Mouse (Mus musculus): Measurements from ENCODE around the gene Adgrd1. TPM values are rescaled to one million over a fixed set of nuclear protein-coding genes. Genes with fewer than 3 reads are reported as not detected.

The Adgrd1 gene
- polyA plus RNA-seq, 1 experiment = 0.48 TPM

GRCm38 (mm10) chr5:129196971-129197519 lies 100.5 kb downstream of the Adgrd1 start:
- Histone ChIP-seq H3K36me3 (ENCODE audit: control insufficient read depth, insufficient read depth) (no peaks in the 10 kb centered on the region), H3K27me3 (ENCODE audit: control insufficient read depth, insufficient read depth, insufficient read length) (no peaks in the 10 kb centered on the region), H3K4me3 (no peak overlapping the region), H3K79me2 (ENCODE audit: control insufficient read depth, insufficient read depth) (no peaks in the 10 kb centered on the region), H3ac (ENCODE audit: control insufficient read depth, insufficient read length) (no peak overlapping the region), H3K4me2 (ENCODE audit: low read depth) (no peak overlapping the region)
- TF ChIP-seq SRF (IDR thresholded peaks at IDR 0.05; ENCODE audit: control insufficient read depth, insufficient read length, low read depth) (no peak), MYOG (IDR thresholded peaks at IDR 0.05; ENCODE audit: control insufficient read depth in 1 of 3, insufficient read depth in 1 of 3, insufficient read length in 2 of 3, low read depth in 2 of 3) (no peak), TCF12 (IDR thresholded peaks at IDR 0.05; ENCODE audit: insufficient read depth, poor library complexity, severe bottlenecking) (no peak), MAX (IDR thresholded peaks at IDR 0.05; ENCODE audit: low read depth) (no peak), TCF3 (IDR thresholded peaks at IDR 0.05; ENCODE audit: insufficient read length, low read depth) (no peak), REST (IDR thresholded peaks at IDR 0.05; ENCODE audit: insufficient read depth, insufficient read length) (no peak), CEBPB (IDR thresholded peaks at IDR 0.05; ENCODE audit: insufficient read depth, poor library complexity, severe bottlenecking) (no peak), MYOD1 (IDR thresholded peaks at IDR 0.05; ENCODE audit: control insufficient read depth in 1 of 3, insufficient read length in 2 of 3, low read depth in 2 of 3) (no peak), POLR2AphosphoS2 (IDR thresholded peaks at IDR 0.05; ENCODE audit: insufficient read length, low read depth) (no peak), POLR2A (IDR thresholded peaks at IDR 0.05; ENCODE audit: insufficient read length, low read depth) (no peak), USF1 (IDR thresholded peaks at IDR 0.05; ENCODE audit: low read depth) (no peak), E2F4 (IDR thresholded peaks at IDR 0.05; ENCODE audit: insufficient read depth) (no peak)

GRCm38 (mm10) chr5:129200132-129200531 lies 103.6 kb downstream of the Adgrd1 start:
- Histone ChIP-seq H3ac (ENCODE audit: control insufficient read depth, insufficient read length) (no peak overlapping the region), H3K79me2 (ENCODE audit: control insufficient read depth, insufficient read depth) (no peaks in the 10 kb centered on the region), H3K27me3 (ENCODE audit: control insufficient read depth, insufficient read depth, insufficient read length) (no peaks in the 10 kb centered on the region), H3K4me3 (no peak overlapping the region), H3K36me3 (ENCODE audit: control insufficient read depth, insufficient read depth) (no peaks in the 10 kb centered on the region), H3K4me2 (ENCODE audit: low read depth) (no peak overlapping the region)
- TF ChIP-seq USF1 (IDR thresholded peaks at IDR 0.05; ENCODE audit: low read depth) = no peak
- TF ChIP-seq POLR2AphosphoS2 (IDR thresholded peaks at IDR 0.05; ENCODE audit: insufficient read length, low read depth) = no peak
- no peak for TF ChIP-seq MYOG (IDR thresholded peaks at IDR 0.05; ENCODE audit: control insufficient read depth in 1 of 3, insufficient read depth in 1 of 3, insufficient read length in 2 of 3, low read depth in 2 of 3)
- no peak for TF ChIP-seq MYOD1 (IDR thresholded peaks at IDR 0.05; ENCODE audit: control insufficient read depth in 1 of 3, insufficient read length in 2 of 3, low read depth in 2 of 3)
- TF ChIP-seq POLR2A (IDR thresholded peaks at IDR 0.05; ENCODE audit: insufficient read length, low read depth) = no peak
- TF ChIP-seq MAX (IDR thresholded peaks at IDR 0.05; ENCODE audit: low read depth) = no peak
- no peak for TF ChIP-seq REST (IDR thresholded peaks at IDR 0.05; ENCODE audit: insufficient read depth, insufficient read length)
- no peak for TF ChIP-seq E2F4 (IDR thresholded peaks at IDR 0.05; ENCODE audit: insufficient read depth)
- no peak for TF ChIP-seq SRF (IDR thresholded peaks at IDR 0.05; ENCODE audit: control insufficient read depth, insufficient read length, low read depth)
- TF ChIP-seq TCF3 (IDR thresholded peaks at IDR 0.05; ENCODE audit: insufficient read length, low read depth) = no peak

DNA sequence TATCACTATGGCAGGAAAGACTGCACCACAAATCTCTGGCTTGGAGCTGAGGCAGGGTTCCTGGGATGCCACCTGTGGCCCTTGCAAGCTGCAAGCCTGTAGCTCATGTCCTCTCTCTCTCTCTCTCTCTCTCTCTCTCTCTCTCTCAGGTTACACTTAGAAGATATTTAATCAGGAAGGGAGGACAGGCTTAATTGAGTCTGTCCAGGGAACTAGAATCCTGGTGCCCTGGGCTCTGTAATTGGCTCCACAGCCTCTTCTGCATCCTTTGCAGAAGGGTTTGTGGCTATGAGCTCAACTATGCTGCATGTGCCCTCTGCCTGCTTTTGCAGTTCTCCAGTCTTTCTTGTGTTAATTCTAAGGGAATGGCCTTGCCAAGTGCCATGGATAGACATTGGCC lies 111.7 kb downstream of the Adgrd1 start:
- H3K4me2 ChIP-seq (ENCODE audit: low read depth) = no peak overlapping the region
- no peaks in the 10 kb centered on the region for H3K79me2 ChIP-seq (ENCODE audit: control insufficient read depth, insufficient read depth)
- H3K4me3 ChIP-seq = no peak overlapping the region
- no peaks in the 10 kb centered on the region for H3K36me3 ChIP-seq (ENCODE audit: control insufficient read depth, insufficient read depth)
- TF ChIP-seq TCF3 (IDR thresholded peaks at IDR 0.05; ENCODE audit: insufficient read length, low read depth) = no peak
- no peak for TF ChIP-seq REST (IDR thresholded peaks at IDR 0.05; ENCODE audit: insufficient read depth, insufficient read length)
- TF ChIP-seq USF1 (IDR thresholded peaks at IDR 0.05; ENCODE audit: low read depth) = no peak
- TF ChIP-seq POLR2A (IDR thresholded peaks at IDR 0.05; ENCODE audit: insufficient read length, low read depth) = no peak
- TF ChIP-seq SRF (IDR thresholded peaks at IDR 0.05; ENCODE audit: control insufficient read depth, insufficient read length, low read depth) = no peak
- TF ChIP-seq MYOD1 (IDR thresholded peaks at IDR 0.05; ENCODE audit: control insufficient read depth in 1 of 3, insufficient read length in 2 of 3, low read depth in 2 of 3) = no peak
- no peak for TF ChIP-seq CEBPB (IDR thresholded peaks at IDR 0.05; ENCODE audit: insufficient read depth, poor library complexity, severe bottlenecking)
- no peak for TF ChIP-seq POLR2AphosphoS2 (IDR thresholded peaks at IDR 0.05; ENCODE audit: insufficient read length, low read depth)
- no peak for TF ChIP-seq MYOG (IDR thresholded peaks at IDR 0.05; ENCODE audit: control insufficient read depth in 1 of 3, insufficient read depth in 1 of 3, insufficient read length in 2 of 3, low read depth in 2 of 3)
- TF ChIP-seq MAX (IDR thresholded peaks at IDR 0.05; ENCODE audit: low read depth) = no peak
- no peaks in the 10 kb centered on the region for H3K27me3 ChIP-seq (ENCODE audit: control insufficient read depth, insufficient read depth, insufficient read length)
- H3ac ChIP-seq (ENCODE audit: control insufficient read depth, insufficient read length) = no peak overlapping the region

DNA sequence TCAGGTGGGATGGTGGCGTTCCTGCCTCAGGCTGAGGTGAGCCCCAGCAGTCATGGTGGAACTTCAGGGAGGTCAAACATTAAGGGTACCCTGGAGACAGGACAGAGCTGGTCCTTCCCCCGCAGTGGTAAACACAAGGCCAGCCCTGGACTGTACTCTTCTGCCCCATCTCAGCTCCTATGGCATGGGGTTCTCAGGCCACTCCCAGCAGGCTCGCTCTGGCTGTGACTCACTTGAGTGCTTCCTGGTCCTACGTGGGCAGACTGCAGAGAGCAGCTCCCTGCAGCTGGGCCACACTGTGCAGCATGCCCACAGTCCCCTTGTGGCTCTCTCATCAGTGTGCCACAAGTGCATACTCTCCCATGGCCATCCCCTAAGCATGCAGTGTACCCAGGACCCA lies 112.3 kb downstream of the Adgrd1 start:
- Histone ChIP-seq H3K4me2 (ENCODE audit: low read depth) (no peak overlapping the region), H3ac (ENCODE audit: control insufficient read depth, insufficient read length) (no peak overlapping the region), H3K4me3 (no peak overlapping the region), H3K36me3 (ENCODE audit: control insufficient read depth, insufficient read depth) (no peaks in the 10 kb centered on the region), H3K79me2 (ENCODE audit: control insufficient read depth, insufficient read depth) (no peaks in the 10 kb centered on the region), H3K27me3 (ENCODE audit: control insufficient read depth, insufficient read depth, insufficient read length) (no peaks in the 10 kb centered on the region)
- TF ChIP-seq SRF (IDR thresholded peaks at IDR 0.05; ENCODE audit: control insufficient read depth, insufficient read length, low read depth) (no peak), USF1 (IDR thresholded peaks at IDR 0.05; ENCODE audit: low read depth) (no peak), REST (IDR thresholded peaks at IDR 0.05; ENCODE audit: insufficient read depth, insufficient read length) (no peak), MYOD1 (IDR thresholded peaks at IDR 0.05; ENCODE audit: control insufficient read depth in 1 of 3, insufficient read length in 2 of 3, low read depth in 2 of 3) (no peak), POLR2AphosphoS2 (IDR thresholded peaks at IDR 0.05; ENCODE audit: insufficient read length, low read depth) (no peak), POLR2A (IDR thresholded peaks at IDR 0.05; ENCODE audit: insufficient read length, low read depth) (no peak), TCF3 (IDR thresholded peaks at IDR 0.05; ENCODE audit: insufficient read length, low read depth) (no peak), TCF12 (IDR thresholded peaks at IDR 0.05; ENCODE audit: insufficient read depth, poor library complexity, severe bottlenecking) (no peak), E2F4 (IDR thresholded peaks at IDR 0.05; ENCODE audit: insufficient read depth) (no peak), CEBPB (IDR thresholded peaks at IDR 0.05; ENCODE audit: insufficient read depth, poor library complexity, severe bottlenecking) (no peak)
